Mouse (Mus musculus) liver, embryonic 11.5 days (tissue): ENCODE results near the gene Dtl. TPM values are rescaled to one million over a fixed set of nuclear protein-coding genes. Genes with fewer than 3 reads are reported as not detected.

Experiments
- ATAC-seq: fragments of 200-750 bp; cut with Nextera tagmentation; replicated peaks from 2 replicates; pipeline ENCODE4 v1.8.0; 2017; ENCODE audit warnings: moderate number of reproducible peaks, mild to moderate bottlenecking, moderate TSS enrichment, moderate library complexity; ENCODE audit not compliant: low FRiP score
- DNase-seq: peaks from one replicate; pipeline ENCODE4 v3.0.0-alpha.2; 2017; ENCODE audit warnings: low spot score
- H3K27ac ChIP-seq: fragments of 300-500 bp; sonication (generic); 2 replicates; pipeline ENCODE4 v1.5.1; 2014; ENCODE audit warnings: mild to moderate bottlenecking, low read depth, low read length, control low read depth
- H3K27me3 ChIP-seq: fragments of 300-500 bp; sonication (generic); replicated peaks from 2 replicates; pipeline ENCODE4 v1.6.1; 2014; ENCODE audit warnings: low read length, mixed read lengths; ENCODE audit not compliant: control insufficient read depth, insufficient read depth
- H3K36me3 ChIP-seq: fragments of 300-500 bp; sonication (generic); 2 replicates; pipeline ENCODE4 v1.6.1; 2014; ENCODE audit warnings: mild to moderate bottlenecking, low read length, moderate library complexity, mixed read lengths; ENCODE audit not compliant: control insufficient read depth, insufficient read depth
- H3K4me1 ChIP-seq: fragments of 300-500 bp; sonication (generic); replicated peaks from 2 replicates; pipeline ENCODE4 v1.6.1; 2014; ENCODE audit warnings: low read length, mixed read lengths; ENCODE audit not compliant: control insufficient read depth, insufficient read depth
- H3K4me2 ChIP-seq: fragments of 300-500 bp; sonication (generic); 2 replicates; pipeline ENCODE4 v1.6.1; 2014; ENCODE audit warnings: mild to moderate bottlenecking, control low read depth, moderate library complexity
- H3K4me3 ChIP-seq: fragments of 300-500 bp; sonication (generic); 2 replicates; pipeline ENCODE4 v1.5.1; 2014; ENCODE audit warnings: low read depth, low read length, control low read depth
- H3K9ac ChIP-seq: fragments of 300-500 bp; sonication (generic); 2 replicates; pipeline ENCODE4 v1.6.1; 2014; ENCODE audit warnings: low read depth, low read length, control low read depth
- H3K9me3 ChIP-seq: fragments of 300-500 bp; sonication (generic); 2 replicates; pipeline ENCODE4 v1.6.1; 2016; ENCODE audit warnings: low read length, inconsistent platforms, mixed read lengths; ENCODE audit not compliant: control insufficient read depth
- WGBS: fragments of 180-500 bp; shearing (Covaris S2); extraction: QIAGEN DNeasy Blood & Tissue Kit; methylation state at CpG from one replicate; pipeline ENCODE4 v1.1.7; 2014; 5-methylcytosine and 5-hydroxymethylcytosine counted together
- polyA plus RNA-seq: library from polyadenylated mRNA; unstranded; fragments of >200 nt; fragmentation: Nextera tagmentation; extraction: Ambion mirVana; gene quantifications from 2 replicates; pipeline ENCODE4 v1.2.1, GENCODE M21; 2014

Dtl gene
- polyA plus RNA-seq, 1 experiment from 2014 or later = 70.9 TPM

- WGBS = 85% methylated on average over 16 of the region's 16 CpGs
- H3K27ac ChIP-seq = no peak overlapping the region
- peaks cover 49% of the 10 kb centered on the region for H3K36me3 ChIP-seq
- H3K4me2 ChIP-seq = no peak overlapping the region
- no peaks in the 10 kb centered on the region for H3K9me3 ChIP-seq
- H3K4me1 ChIP-seq = no peaks in the 10 kb centered on the region
- ATAC-seq = no peak
- no peak overlapping the region for H3K9ac ChIP-seq
- H3K4me3 ChIP-seq = no peak overlapping the region
- no peak for DNase-seq
- no peaks in the 10 kb centered on the region for H3K27me3 ChIP-seq
Observed at GRCm38 (mm10) chr1:191612877-191613276, 37.5 kb upstream of the Dtl start.

GRCm38 (mm10) chr1:191611686-191612085 lies 36.3 kb upstream of the Dtl start:
- ATAC-seq = no peak
- Histone ChIP-seq H3K9me3 (no peaks in the 10 kb centered on the region), H3K4me2 (no peak overlapping the region), H3K4me1 (no peaks in the 10 kb centered on the region), H3K9ac (no peak overlapping the region), H3K36me3 (peaks cover 55% of the 10 kb centered on the region), H3K27me3 (no peaks in the 10 kb centered on the region), H3K4me3 (no peak overlapping the region), H3K27ac (no peak overlapping the region)
- DNase-seq = no peak
- WGBS = 86% methylated on average over 9 of the region's 9 CpGs

- Histone ChIP-seq H3K4me1 (no peaks in the 10 kb centered on the region), H3K4me2 (no peak overlapping the region), H3K27ac (no peak overlapping the region), H3K9ac (no peak overlapping the region), H3K4me3 (no peak overlapping the region), H3K9me3 (no peaks in the 10 kb centered on the region), H3K27me3 (no peaks in the 10 kb centered on the region), H3K36me3 (peaks cover 54% of the 10 kb centered on the region)
- ATAC-seq (no peak), DNase-seq (no peak)
- WGBS = 91% methylated on average over 7 of the region's 7 CpGs
Observed at GRCm38 (mm10) chr1:191610357-191610756, 35.0 kb upstream of the Dtl start.

GRCm38 (mm10) chr1:191609578-191609977 lies 34.2 kb upstream of the Dtl start:
- Histone ChIP-seq H3K9ac (no peak overlapping the region), H3K4me2 (no peak overlapping the region), H3K36me3 (peaks cover 52% of the 10 kb centered on the region), H3K27ac (no peak overlapping the region), H3K9me3 (no peaks in the 10 kb centered on the region), H3K4me1 (no peaks in the 10 kb centered on the region), H3K4me3 (no peak overlapping the region), H3K27me3 (no peaks in the 10 kb centered on the region)
- no peak for ATAC-seq
- WGBS = 92% methylated on average over 1 of the region's 1 CpGs
- no peak for DNase-seq

- Histone ChIP-seq H3K9ac (no peak overlapping the region), H3K9me3 (no peaks in the 10 kb centered on the region), H3K4me2 (no peak overlapping the region), H3K27me3 (no peaks in the 10 kb centered on the region), H3K4me1 (no peaks in the 10 kb centered on the region), H3K4me3 (no peak overlapping the region), H3K27ac (no peak overlapping the region), H3K36me3 (peaks cover 51% of the 10 kb centered on the region)
- no peak for DNase-seq
- 84% methylated on average over 6 of the region's 6 CpGs for WGBS
- ATAC-seq = no peak
Observed at GRCm38 (mm10) chr1:191609051-191609450, 33.7 kb upstream of the Dtl start.

- 87% methylated on average over 3 of the region's 3 CpGs for WGBS
- Histone ChIP-seq H3K27ac (no peak overlapping the region), H3K4me3 (no peak overlapping the region), H3K36me3 (peaks cover 41% of the 10 kb centered on the region), H3K4me2 (no peak overlapping the region), H3K4me1 (no peaks in the 10 kb centered on the region), H3K9me3 (no peaks in the 10 kb centered on the region), H3K9ac (no peak overlapping the region), H3K27me3 (no peaks in the 10 kb centered on the region)
- ATAC-seq (no peak), DNase-seq (no peak)
Observed at GRCm38 (mm10) chr1:191604690-191605089, 29.3 kb upstream of the Dtl start.

GRCm38 (mm10) chr1:191599210-191599609 lies 23.9 kb upstream of the Dtl start:
- peaks cover 26% of the 10 kb centered on the region for H3K36me3 ChIP-seq
- H3K9ac ChIP-seq = no peak overlapping the region
- 68% methylated on average over 5 of the region's 5 CpGs for WGBS
- no peak overlapping the region for H3K4me3 ChIP-seq
- H3K4me2 ChIP-seq = no peak overlapping the region
- DNase-seq = no peak
- no peaks in the 10 kb centered on the region for H3K4me1 ChIP-seq
- H3K27me3 ChIP-seq = no peaks in the 10 kb centered on the region
- no peak for ATAC-seq
- no peak overlapping the region for H3K27ac ChIP-seq
- H3K9me3 ChIP-seq = no peaks in the 10 kb centered on the region

- H3K4me3 ChIP-seq = no peak overlapping the region
- no peaks in the 10 kb centered on the region for H3K9me3 ChIP-seq
- no peak overlapping the region for H3K4me2 ChIP-seq
- DNase-seq = no peak
- no peak overlapping the region for H3K9ac ChIP-seq
- WGBS = 91% methylated on average over 8 of the region's 8 CpGs
- H3K36me3 ChIP-seq = peaks cover 18% of the 10 kb centered on the region
- no peak for ATAC-seq
- H3K4me1 ChIP-seq = no peaks in the 10 kb centered on the region
- no peaks in the 10 kb centered on the region for H3K27me3 ChIP-seq
- no peak overlapping the region for H3K27ac ChIP-seq
Observed at GRCm38 (mm10) chr1:191596076-191596475, 20.7 kb upstream of the Dtl start.

GRCm38 (mm10) chr1:191592016-191592720 lies 16.8 kb upstream of the Dtl start:
- no peak overlapping the region for H3K27ac ChIP-seq
- peaks cover 28% of the 10 kb centered on the region; the same call in 1 of the 2 replicates for H3K36me3 ChIP-seq
- 90% methylated on average over 12 of the region's 12 CpGs for WGBS
- no peaks in the 10 kb centered on the region for H3K4me1 ChIP-seq
- no peak overlapping the region for H3K9ac ChIP-seq
- H3K4me3 ChIP-seq = no peak overlapping the region
- ATAC-seq (no peak), DNase-seq (no peak)
- no peaks in the 10 kb centered on the region for H3K9me3 ChIP-seq
- H3K4me2 ChIP-seq = no peak overlapping the region
- no peaks in the 10 kb centered on the region for H3K27me3 ChIP-seq
